Mouse (Mus musculus) neural tube, embryonic 15.5 days (tissue): ENCODE data around the gene Grap. TPM values are rescaled to one million over a fixed set of nuclear protein-coding genes. Genes with fewer than 3 reads are reported as not detected.

Experiments used
- ATAC-seq: fragments of 200-750 bp; cut with Nextera tagmentation; 2 replicates; pipeline ENCODE4 v1.8.0; 2017; ENCODE audit warnings: mild to moderate bottlenecking, moderate TSS enrichment, moderate library complexity; ENCODE audit not compliant: low FRiP score
- H3K27ac ChIP-seq: fragments of 300-500 bp; sonication (generic); replicated peaks from 2 replicates; pipeline ENCODE4 v1.5.1; 2015; ENCODE audit warnings: mild to moderate bottlenecking, inconsistent platforms
- H3K27me3 ChIP-seq: fragments of 300-500 bp; sonication (generic); replicated peaks from 2 replicates; pipeline ENCODE4 v1.6.1; 2015; ENCODE audit warnings: inconsistent platforms
- H3K36me3 ChIP-seq: fragments of 300-500 bp; sonication (generic); 2 replicates; pipeline ENCODE4 v1.6.1; 2015; ENCODE audit warnings: inconsistent platforms
- H3K4me1 ChIP-seq: fragments of 300-500 bp; sonication (generic); 2 replicates; pipeline ENCODE4 v1.6.1; 2015; ENCODE audit warnings: inconsistent platforms
- H3K4me2 ChIP-seq: fragments of 300-500 bp; sonication (generic); 2 replicates; pipeline ENCODE4 v1.6.1; 2015; ENCODE audit warnings: inconsistent platforms, mild to moderate bottlenecking, moderate library complexity
- H3K4me3 ChIP-seq: fragments of 300-500 bp; sonication (generic); replicated peaks from 2 replicates; pipeline ENCODE4 v1.5.1; 2015; ENCODE audit warnings: mild to moderate bottlenecking, inconsistent platforms
- H3K9ac ChIP-seq: fragments of 300-500 bp; sonication (generic); replicated peaks from 2 replicates; pipeline ENCODE4 v1.6.1; 2015; ENCODE audit warnings: mild to moderate bottlenecking, inconsistent platforms
- H3K9me3 ChIP-seq: fragments of 300-500 bp; sonication (generic); replicated peaks from 2 replicates; pipeline ENCODE4 v1.6.1; 2016; ENCODE audit warnings: inconsistent platforms
- WGBS: fragments of 180-500 bp; shearing (Covaris S2); methylation state at CpG from one replicate; pipeline ENCODE4 v1.1.7; 2015; ENCODE audit warnings: mixed read lengths; 5-methylcytosine and 5-hydroxymethylcytosine counted together
- polyA plus RNA-seq: library from polyadenylated mRNA; unstranded; fragments of >200 nt; fragmentation: Nextera tagmentation; extraction: Ambion mirVana; gene quantifications from 2 replicates; pipeline ENCODE4 v1.2.1, GENCODE M21; 2015

Grap gene
- polyA plus RNA-seq, 1 experiment from 2014 or later: 9.4 TPM

DNA sequence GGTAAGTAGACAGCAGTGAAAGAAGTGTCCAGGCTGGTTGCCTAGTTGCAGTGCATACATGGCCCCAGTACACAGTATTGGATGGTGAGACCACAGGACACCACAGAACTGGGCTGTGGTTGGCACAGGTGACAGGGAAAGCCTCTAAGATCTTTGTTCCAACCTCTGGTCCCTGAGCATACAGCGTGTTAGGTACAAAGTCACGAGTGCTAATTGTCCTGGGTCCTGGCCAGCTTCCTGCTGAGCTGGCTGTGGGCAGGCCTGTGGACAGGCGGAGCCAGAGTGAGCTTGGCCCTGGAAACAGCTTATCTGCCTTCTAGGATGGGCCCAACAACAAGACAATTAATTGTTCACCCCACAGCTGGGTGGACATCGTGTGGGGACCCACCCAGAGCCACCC is 46.9 kb downstream of the Grap start:
- H3K9ac ChIP-seq: no peak overlapping the region
- 43% methylated on average over 4 of the region's 4 CpGs for WGBS
- ATAC-seq: no peak

GRCm38 (mm10) chr11:61701696-61702095 is 48.6 kb downstream of the Grap start:
- H3K36me3 ChIP-seq: no peaks in the 10 kb centered on the region
- H3K27me3 ChIP-seq: no peaks in the 10 kb centered on the region
- ATAC-seq: no peak
- no peaks in the 10 kb centered on the region for H3K4me1 ChIP-seq
- no peak overlapping the region for H3K9ac ChIP-seq
- H3K27ac ChIP-seq: no peak overlapping the region
- H3K4me2 ChIP-seq: no peak overlapping the region
- 32% methylated on average over 5 of the region's 5 CpGs for WGBS
- no peak overlapping the region for H3K4me3 ChIP-seq
- no peaks in the 10 kb centered on the region for H3K9me3 ChIP-seq

More for the DNA sequence above, 46.9 kb downstream of the Grap start:
- no peak overlapping the region for H3K4me3 ChIP-seq
- no peaks in the 10 kb centered on the region for H3K27me3 ChIP-seq
- H3K36me3 ChIP-seq: no peaks in the 10 kb centered on the region
- H3K4me2 ChIP-seq: no peak overlapping the region
- no peak overlapping the region for H3K27ac ChIP-seq
- H3K9me3 ChIP-seq: no peaks in the 10 kb centered on the region
- no peaks in the 10 kb centered on the region for H3K4me1 ChIP-seq

GRCm38 (mm10) chr11:61702494-61702893 is 49.4 kb downstream of the Grap start:
- Histone ChIP-seq H3K36me3 (no peaks in the 10 kb centered on the region), H3K27me3 (no peaks in the 10 kb centered on the region), H3K4me3 (no peak overlapping the region), H3K4me2 (no peak overlapping the region), H3K27ac (no peak overlapping the region), H3K9ac (no peak overlapping the region), H3K4me1 (no peaks in the 10 kb centered on the region), H3K9me3 (no peaks in the 10 kb centered on the region)
- 95% methylated on average over 5 of the region's 5 CpGs for WGBS
- ATAC-seq: no peak

DNA sequence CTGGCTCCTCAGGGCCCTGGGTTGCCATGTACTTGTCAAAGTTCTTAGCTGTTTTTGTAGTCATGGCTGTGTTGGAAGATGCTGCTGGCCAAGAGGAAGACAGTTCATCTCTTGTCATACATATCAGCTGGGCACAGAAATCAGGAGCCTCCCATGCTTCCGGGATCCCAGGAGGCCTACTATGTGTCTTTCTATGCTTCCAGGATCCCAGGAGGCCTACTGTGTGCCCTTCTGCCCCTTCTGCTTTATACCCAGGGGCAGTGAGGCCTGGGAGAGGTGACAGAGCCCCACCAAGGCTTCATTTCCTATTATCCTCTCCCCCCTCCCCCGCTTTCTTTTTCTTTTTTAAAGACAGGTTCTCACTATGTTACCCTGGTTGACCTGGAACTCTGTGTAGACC is 52.5 kb downstream of the Grap start:
- Histone ChIP-seq H3K4me2 (no peak overlapping the region), H3K9me3 (no peaks in the 10 kb centered on the region), H3K4me1 (no peaks in the 10 kb centered on the region), H3K27me3 (no peaks in the 10 kb centered on the region), H3K36me3 (no peaks in the 10 kb centered on the region), H3K9ac (no peak overlapping the region), H3K4me3 (no peak overlapping the region), H3K27ac (no peak overlapping the region)
- 94% methylated on average over 2 of the region's 2 CpGs for WGBS
- no peak for ATAC-seq

DNA sequence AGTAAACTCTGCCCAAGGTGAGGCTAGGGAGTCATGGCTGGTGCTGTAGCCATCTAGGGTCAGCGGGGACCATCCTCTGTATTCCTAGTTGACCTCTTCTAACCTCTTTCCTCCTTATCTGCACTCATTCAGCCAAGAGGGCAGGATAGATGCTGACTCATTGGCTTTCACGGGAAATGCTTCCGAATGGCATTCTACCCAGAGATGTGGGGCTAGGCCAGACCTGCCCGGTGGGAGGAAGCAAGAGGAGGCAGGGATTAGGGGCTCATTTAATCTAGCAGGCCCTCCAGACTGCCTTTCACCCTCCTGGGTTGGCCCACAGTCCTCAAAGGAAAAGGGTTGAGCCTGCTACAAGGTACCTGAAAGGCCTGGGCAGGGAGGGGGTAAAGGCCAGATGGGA is 53.2 kb downstream of the Grap start:
- H3K9ac ChIP-seq: no peak overlapping the region
- no peak for ATAC-seq
- H3K4me2 ChIP-seq: no peak overlapping the region
- 86% methylated on average over 4 of the region's 4 CpGs for WGBS
- H3K4me1 ChIP-seq: no peaks in the 10 kb centered on the region
- no peaks in the 10 kb centered on the region for H3K27me3 ChIP-seq
- no peak overlapping the region for H3K4me3 ChIP-seq
- no peaks in the 10 kb centered on the region for H3K36me3 ChIP-seq
- H3K27ac ChIP-seq: no peak overlapping the region
- no peaks in the 10 kb centered on the region for H3K9me3 ChIP-seq

- H3K4me1 ChIP-seq: no peaks in the 10 kb centered on the region
- no peak overlapping the region for H3K9ac ChIP-seq
- H3K9me3 ChIP-seq: no peaks in the 10 kb centered on the region
- H3K27me3 ChIP-seq: no peaks in the 10 kb centered on the region
- no peaks in the 10 kb centered on the region for H3K36me3 ChIP-seq
- ATAC-seq: no peak
- H3K27ac ChIP-seq: no peak overlapping the region
- no peak overlapping the region for H3K4me3 ChIP-seq
- no peak overlapping the region for H3K4me2 ChIP-seq
- 64% methylated on average over 3 of the region's 3 CpGs for WGBS
These were observed 55.9 kb downstream of the Grap start for GRCm38 (mm10) chr11:61708928-61709327.

DNA sequence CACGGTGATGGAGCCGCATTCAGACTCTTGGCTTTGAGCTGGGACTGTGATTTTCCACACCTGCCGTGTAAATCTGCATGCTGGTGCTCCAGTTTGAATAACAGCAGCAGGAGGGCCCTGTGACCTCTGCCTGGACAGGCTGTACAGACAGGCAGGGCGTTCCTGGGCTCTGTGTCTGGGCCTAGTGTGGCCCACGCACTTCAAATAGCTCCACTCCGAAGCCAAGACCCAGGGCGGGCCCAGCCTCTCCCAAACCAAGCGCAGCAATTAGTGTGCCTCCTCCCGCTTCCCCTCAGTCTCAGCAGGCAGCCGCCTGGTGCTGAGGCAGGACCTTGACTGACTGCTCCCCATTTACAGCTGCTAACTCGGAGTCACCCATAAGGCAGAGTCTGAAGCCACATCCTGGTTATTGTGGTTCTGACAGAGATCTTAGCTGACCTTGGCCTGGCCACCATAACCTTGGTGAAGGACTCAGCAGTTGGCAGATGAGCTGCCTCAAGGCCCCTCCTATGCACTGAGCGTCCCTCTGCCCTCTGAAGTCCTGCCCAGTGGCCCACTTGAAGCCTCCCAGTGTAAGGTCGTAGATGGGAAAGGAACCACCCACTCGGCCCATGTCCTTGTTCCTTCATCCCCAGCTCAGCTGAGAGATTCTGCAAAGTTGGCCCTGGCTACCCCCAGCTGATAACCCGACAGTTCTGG is 60.2 kb downstream of the Grap start:
- Histone ChIP-seq H3K4me2 (no peak overlapping the region), H3K36me3 (no peaks in the 10 kb centered on the region), H3K9ac (no peak overlapping the region), H3K4me1 (0 out of 2 replicates have a peak, but pooled peaks cover 2% of the 10 kb centered on the region), H3K27me3 (no peaks in the 10 kb centered on the region), H3K9me3 (no peaks in the 10 kb centered on the region), H3K27ac (no peak overlapping the region), H3K4me3 (no peak overlapping the region)
- ATAC-seq: no peak
- 53% methylated on average over 15 of the region's 15 CpGs for WGBS

- 44% methylated on average over 11 of the region's 11 CpGs for WGBS
- Histone ChIP-seq H3K4me2 (no peak overlapping the region), H3K4me1 (0 out of 2 replicates have a peak, but pooled peaks cover 2% of the 10 kb centered on the region), H3K36me3 (no peaks in the 10 kb centered on the region), H3K4me3 (no peak overlapping the region), H3K9me3 (no peaks in the 10 kb centered on the region), H3K27me3 (no peaks in the 10 kb centered on the region), H3K27ac (no peak overlapping the region), H3K9ac (no peak overlapping the region)
- peak; percentile 89 for ATAC-seq
These were observed 61.5 kb downstream of the Grap start for GRCm38 (mm10) chr11:61714346-61715117.

GRCm38 (mm10) chr11:61715130-61715529 is 62.1 kb downstream of the Grap start:
- H3K9ac ChIP-seq: no peak overlapping the region
- no peak; the same call in 1 of the 2 replicates for ATAC-seq
- 55% methylated on average over 6 of the region's 6 CpGs for WGBS

DNA sequence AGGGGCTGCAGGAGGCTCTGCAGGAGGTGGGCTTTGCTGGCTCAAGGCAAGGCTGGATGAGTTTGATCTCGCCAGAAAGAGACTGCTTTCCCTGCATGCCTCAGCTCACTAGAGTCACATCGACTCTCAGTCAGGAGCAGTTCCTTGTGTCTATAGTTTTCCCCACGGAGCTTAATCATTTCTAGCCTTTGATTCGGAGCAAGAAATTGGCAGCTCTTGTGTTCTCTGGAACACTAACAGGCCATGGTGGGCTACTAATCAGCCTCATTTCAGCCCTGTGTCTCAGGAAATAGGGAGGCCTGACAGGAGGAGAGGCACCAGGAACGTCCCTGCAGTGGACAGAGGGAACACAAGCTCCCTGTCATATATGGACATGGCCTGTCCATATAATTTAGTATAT is 64.9 kb downstream of the Grap start:
- ATAC-seq: no peak
- no peak overlapping the region for H3K9ac ChIP-seq
- H3K36me3 ChIP-seq: no peaks in the 10 kb centered on the region
- no peak overlapping the region for H3K27ac ChIP-seq
- H3K9me3 ChIP-seq: no peaks in the 10 kb centered on the region
- H3K4me3 ChIP-seq: no peak overlapping the region
- 0 out of 2 replicates have a peak, but pooled peaks cover 7% of the 10 kb centered on the region for H3K4me1 ChIP-seq
- H3K4me2 ChIP-seq: no peak overlapping the region
- H3K27me3 ChIP-seq: no peaks in the 10 kb centered on the region
- WGBS: 69% methylated on average over 5 of the region's 5 CpGs

More at GRCm38 (mm10) chr11:61715130-61715529, 62.1 kb downstream of the Grap start:
- H3K27ac ChIP-seq: no peak overlapping the region
- H3K36me3 ChIP-seq: no peaks in the 10 kb centered on the region
- no peak overlapping the region for H3K4me3 ChIP-seq
- no peaks in the 10 kb centered on the region for H3K27me3 ChIP-seq
- no peaks in the 10 kb centered on the region for H3K9me3 ChIP-seq
- no peak overlapping the region for H3K4me2 ChIP-seq
- H3K4me1 ChIP-seq: 0 out of 2 replicates have a peak, but pooled peaks cover 7% of the 10 kb centered on the region

- H3K27me3 ChIP-seq: no peaks in the 10 kb centered on the region
- 0 out of 2 replicates have a peak, but pooled peaks cover 7% of the 10 kb centered on the region for H3K4me1 ChIP-seq
- WGBS: 52% methylated on average over 3 of the region's 3 CpGs
- no peak overlapping the region for H3K27ac ChIP-seq
- no peaks in the 10 kb centered on the region for H3K9me3 ChIP-seq
- ATAC-seq: no peak
- no peak overlapping the region for H3K9ac ChIP-seq
- H3K4me3 ChIP-seq: no peak overlapping the region
- no peaks in the 10 kb centered on the region for H3K36me3 ChIP-seq
- no peak overlapping the region for H3K4me2 ChIP-seq
These were observed 66.3 kb downstream of the Grap start for GRCm38 (mm10) chr11:61719387-61719786.

GRCm38 (mm10) chr11:61719826-61720225 is 66.8 kb downstream of the Grap start:
- no peak overlapping the region for H3K4me3 ChIP-seq
- ATAC-seq: no peak
- no peak overlapping the region for H3K4me2 ChIP-seq
- H3K36me3 ChIP-seq: no peaks in the 10 kb centered on the region
- no peaks in the 10 kb centered on the region for H3K9me3 ChIP-seq
- no peak overlapping the region for H3K27ac ChIP-seq
- no peaks in the 10 kb centered on the region for H3K27me3 ChIP-seq
- no peak overlapping the region for H3K9ac ChIP-seq
- 50% methylated on average over 8 of the region's 8 CpGs for WGBS
- 0 out of 2 replicates have a peak, but pooled peaks cover 5% of the 10 kb centered on the region for H3K4me1 ChIP-seq
